Comparison of ENCODE assay signal across 15 mouse cellular contexts in genomic region chr1:78200191-78200590, GRCm38 (mm10). TPM values are rescaled to one million over a fixed set of nuclear protein-coding genes. Genes with fewer than 3 reads are reported as not detected.
DNase-seq lines count a peak whose midpoint lies in the region; ATAC-seq and TF ChIP-seq lines count a peak whose summit lies in the region.
"Had no signal": no experiment of that assay in that cellular context is flagged by ENCODE, and none has a peak within 500 bp of the region (broad histone marks: within the 10 kb centered on the region; RNA-seq: fewer than 3 reads in every experiment).

No protein-coding gene starts in this region.

- WGBS in intestine, postnatal 0 days = 2% methylated on average over 15 of the region's 15 CpGs
- WGBS in intestine, embryonic 16.5 days = under 1% methylated on average over 15 of the region's 15 CpGs
- 1% methylated on average over 15 of the region's 15 CpGs for WGBS in hindbrain, embryonic 10.5 days
- WGBS in midbrain, embryonic 13.5 days = 3% methylated on average over 15 of the region's 15 CpGs

- 0 out of 2 replicates have a peak, but pooled peaks cover 2% of the 10 kb centered on the region for H3K4me1 ChIP-seq in intestine, postnatal 0 days (replicated peaks; ENCODE audit: control insufficient read depth, insufficient read depth, low read length)
- peaks cover 10% of the 10 kb centered on the region; the same call in 1 of the 2 replicates for H3K4me1 ChIP-seq in intestine, embryonic 16.5 days (ENCODE audit: control insufficient read depth, insufficient read depth, low read length)
- H3K4me1 ChIP-seq in hindbrain, embryonic 10.5 days (replicated peaks) = peaks cover 81% of the 10 kb centered on the region
- peaks cover 51% of the 10 kb centered on the region for H3K4me1 ChIP-seq in midbrain, embryonic 13.5 days (replicated peaks)

- no peak overlapping the region for H3K4me3 ChIP-seq in intestine, postnatal 0 days (ENCODE audit: low read depth, low read length)
- no peak overlapping the region for H3K4me3 ChIP-seq in intestine, embryonic 16.5 days (ENCODE audit: low read length)
- peak overlapping the region; percentile 72 for H3K4me3 ChIP-seq in hindbrain, embryonic 10.5 days
- peak overlapping the region; percentile 31 for H3K4me3 ChIP-seq in midbrain, embryonic 13.5 days (replicated peaks)
- H3K4me3 ChIP-seq: liver, embryonic 15.5 days had no signal

- H3K27me3 ChIP-seq in intestine, postnatal 0 days (replicated peaks; ENCODE audit: control insufficient read depth, insufficient read depth, low read length) = peaks cover 95% of the 10 kb centered on the region
- H3K27me3 ChIP-seq in intestine, embryonic 16.5 days (replicated peaks; ENCODE audit: control insufficient read depth, insufficient read depth, low read length) = peaks cover 87% of the 10 kb centered on the region
- H3K27me3 ChIP-seq in hindbrain, embryonic 10.5 days (ENCODE audit: insufficient read depth, poor library complexity, severe bottlenecking) = peaks cover 98% of the 10 kb centered on the region
- H3K27me3 ChIP-seq in midbrain, embryonic 13.5 days = peaks cover 94% of the 10 kb centered on the region

- TF ChIP-seq POLR2A in brain, embryonic 14.5 days (IDR thresholded peaks at IDR 0.05; ENCODE audit: borderline replicate concordance, extremely low read depth, insufficient read depth, insufficient read length, poor library complexity, severe bottlenecking) = no peak

- no peak overlapping the region for H3K27ac ChIP-seq in intestine, postnatal 0 days (ENCODE audit: low read depth, low read length)
- no peak overlapping the region for H3K27ac ChIP-seq in intestine, embryonic 16.5 days (ENCODE audit: low read length)
- H3K27ac ChIP-seq in hindbrain, embryonic 10.5 days = peak overlapping the region; percentile 95
- 0 out of 2 replicates have a peak overlapping the region, but pooled peaks have one; percentile 47 for H3K27ac ChIP-seq in midbrain, embryonic 13.5 days
- H3K27ac ChIP-seq: liver, embryonic 15.5 days; macrophage had no signal

- ATAC-seq in intestine, postnatal 0 days = no peak
- ATAC-seq in intestine, embryonic 16.5 days = no peak
- ATAC-seq in midbrain, embryonic 13.5 days = no peak
- ATAC-seq in erythroid progenitor cell, adult 5-6 weeks (replicated peaks; ENCODE audit: low FRiP score, poor library complexity, severe bottlenecking) = no peak

- DNase-seq in brain, embryonic 14.5 days (ENCODE audit: low read depth) = peak; percentile 55
- peak; percentile 67 for DNase-seq in hindbrain, embryonic 10.5 days (ENCODE audit: low spot score)
- no peak for DNase-seq in left cerebral cortex, adult 8-10 months (ENCODE audit: low spot score in 2 of 2)
- no peak for DNase-seq in frontal cortex, adult 2 months (ENCODE audit: extremely low spot score in 1 of 2, low spot score in 1 of 2)
- DNase-seq: cerebellum, adult 2 months; kidney, adult 9 months; thymus, postnatal 14 days had no signal

- no peaks in the 10 kb centered on the region for H3K9me3 ChIP-seq in intestine, postnatal 0 days (ENCODE audit: control insufficient read depth)
- no peaks in the 10 kb centered on the region for H3K9me3 ChIP-seq in intestine, embryonic 16.5 days (ENCODE audit: control insufficient read depth, low read length)
- H3K9me3 ChIP-seq in hindbrain, embryonic 10.5 days = no peaks in the 10 kb centered on the region
- H3K9me3 ChIP-seq in midbrain, embryonic 13.5 days = no peaks in the 10 kb centered on the region
- H3K9me3 ChIP-seq: liver, embryonic 15.5 days had no signal

- H3K4me2 ChIP-seq in intestine, postnatal 0 days (replicated peaks; ENCODE audit: low read depth) = no peak overlapping the region
- H3K4me2 ChIP-seq in intestine, embryonic 16.5 days (ENCODE audit: low read depth, low read length) = no peak overlapping the region
- H3K4me2 ChIP-seq in midbrain, embryonic 13.5 days (replicated peaks) = peak overlapping the region; percentile 75
- H3K4me2 ChIP-seq: liver, embryonic 15.5 days had no signal

- H3K36me3 ChIP-seq in intestine, postnatal 0 days (ENCODE audit: control insufficient read depth, insufficient read depth) = no peaks in the 10 kb centered on the region
- H3K36me3 ChIP-seq in intestine, embryonic 16.5 days (ENCODE audit: control insufficient read depth, insufficient read depth, low read length) = no peaks in the 10 kb centered on the region
- H3K36me3 ChIP-seq in hindbrain, embryonic 10.5 days = peaks cover 1% of the 10 kb centered on the region
- H3K36me3 ChIP-seq in midbrain, embryonic 13.5 days = no peaks in the 10 kb centered on the region
- H3K36me3 ChIP-seq: liver, embryonic 15.5 days had no signal

- TF ChIP-seq CTCF in intestine, postnatal 0 days (IDR thresholded peaks at IDR 0.05; ENCODE audit: low read depth) = 0 out of 2 replicates have a peak, but pooled peaks have one; percentile 6
- TF ChIP-seq CTCF in brain, embryonic 14.5 days (IDR thresholded peaks at IDR 0.05; ENCODE audit: borderline replicate concordance, extremely low read depth, insufficient read depth, insufficient read length) = peak; percentile 20; the same call in 1 of the 2 replicates

- H3K9ac ChIP-seq in intestine, postnatal 0 days (ENCODE audit: low read depth, low read length) = no peak overlapping the region
- no peak overlapping the region for H3K9ac ChIP-seq in intestine, embryonic 16.5 days (ENCODE audit: low read depth, low read length)
- peak overlapping the region; percentile 49; the same call in 1 of the 2 replicates for H3K9ac ChIP-seq in midbrain, embryonic 13.5 days (replicated peaks)
- H3K9ac ChIP-seq: liver, embryonic 15.5 days had no signal

RNA-seq across cellular contexts. Expression of gene Pax3, which starts 3.3 kb away (rescaled TPM):
- not detected in 2 replicates for polyA plus RNA-seq in intestine, postnatal 0 days (2015; fragmentation: Nextera tagmentation; extraction: Ambion mirVana)
- not detected in 2 replicates for polyA plus RNA-seq in intestine, embryonic 16.5 days (2015; fragmentation: Nextera tagmentation; extraction: Ambion mirVana)
- 4.8 and 10.6 TPM in 2 replicates for polyA plus RNA-seq in brain, embryonic 14.5 days (2012; rRNA removed)
- 47.6 and 54.6 TPM in 2 replicates for polyA plus RNA-seq in hindbrain, embryonic 10.5 days (2016; fragmentation: Nextera tagmentation; extraction: Ambion mirVana)
- polyA plus RNA-seq in midbrain, embryonic 13.5 days (2015; fragmentation: Nextera tagmentation; extraction: Ambion mirVana) = 30.4 and 35.6 TPM in 2 replicates
- total RNA-seq in erythroid progenitor cell, adult 5-6 weeks (2015; ENCODE audit: low replicate concordance) = not detected in 2 replicates
- total RNA-seq in erythroid progenitor cell, adult 5-6 weeks (2017; ENCODE audit: low replicate concordance) = not detected in 2 replicates
- not detected for total RNA-seq in left cerebral cortex, adult 8-10 months (2022)
- polyA plus RNA-seq in frontal cortex, adult 2 months (2012; rRNA removed) = not detected in 2 replicates
- total RNA-seq: heart, adult 18-20 months; left cerebral cortex, postnatal 25 days had no signal
- polyA plus RNA-seq: macrophage had no signal

Comparison
In these comparisons a context has a peak if more than half of its experiments do, and no peak if none do; other contexts are left out.
1. H3K27ac ChIP-seq: peak in hindbrain, embryonic 10.5 days (single experiment) and midbrain, embryonic 13.5 days (single experiment); none in intestine, postnatal 0 days (single experiment) and intestine, embryonic 16.5 days (single experiment).
2. H3K4me3 ChIP-seq: peak in hindbrain, embryonic 10.5 days (single experiment) and midbrain, embryonic 13.5 days (single experiment); none in intestine, postnatal 0 days (single experiment) and intestine, embryonic 16.5 days (single experiment).
3. DNase-seq: peak in brain, embryonic 14.5 days (single experiment) and hindbrain, embryonic 10.5 days (single experiment); none in left cerebral cortex, adult 8-10 months (0 of 2) and frontal cortex, adult 2 months (0 of 2).